20 mouse cellular contexts compared by ENCODE assay signal in the genomic region with DNA sequence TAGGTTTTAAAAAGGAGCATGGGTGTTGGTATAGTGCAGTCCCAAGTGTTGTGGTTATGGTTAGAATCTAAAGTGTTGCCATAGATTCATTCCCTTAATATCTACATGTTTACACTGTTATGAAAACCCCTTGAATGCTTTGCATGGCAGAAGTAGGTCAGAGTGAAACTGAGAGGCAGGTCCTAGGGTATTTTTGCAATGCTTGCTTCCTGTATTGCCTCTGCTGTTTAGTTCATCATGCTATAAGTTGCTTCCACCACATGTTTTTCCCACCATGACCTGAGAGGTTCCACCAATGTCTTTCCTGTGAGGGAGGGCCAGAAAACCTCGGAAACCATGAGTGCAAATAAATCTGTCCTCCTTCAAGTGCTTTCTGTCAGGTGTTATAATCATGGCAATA.
A peak's percentile ranks its signal among the peaks of the same experiment; 100 is the strongest.
DNase-seq lines count a peak whose midpoint lies in the region; ATAC-seq and TF ChIP-seq lines count a peak whose summit lies in the region.
"Had no signal": no experiment of that assay in that cellular context is flagged by ENCODE, and none has a peak within 500 bp of the region (broad histone marks: within the 10 kb centered on the region; RNA-seq: fewer than 3 reads in every experiment).

No protein-coding gene starts in this region.

- ATAC-seq in heart, embryonic 12.5 days (ENCODE audit: insufficient number of reproducible peaks, low FRiP score), result no peak
- no peak for ATAC-seq in hindbrain, embryonic 16.5 days
- ATAC-seq: activated CD4-positive, CD25-positive, alpha-beta regulatory T cell, adult 4 months; CD4-positive, CD25-positive, alpha-beta regulatory T cell, adult 4 months; Patski had no signal

- H3K27ac ChIP-seq in CH12.LX (ENCODE audit: insufficient read depth, low read depth), result peak overlapping the region; percentile 88
- no peak overlapping the region for H3K27ac ChIP-seq in heart, embryonic 12.5 days (ENCODE audit: poor library complexity, severe bottlenecking)
- H3K27ac ChIP-seq in hindbrain, embryonic 16.5 days (ENCODE audit: low read depth, low read length), result no peak overlapping the region

- no peaks in the 10 kb centered on the region for H3K79me2 ChIP-seq in CH12.LX (replicated peaks; ENCODE audit: control insufficient read depth, extremely low read depth, insufficient read depth, poor library complexity, severe bottlenecking)

- H3K36me3 ChIP-seq in CH12.LX (replicated peaks in 1 of 2; ENCODE audit: control insufficient read depth in 1 of 2, insufficient read depth in 1 of 2, low read length in 1 of 2), result no peaks in the 10 kb centered on the region
- H3K36me3 ChIP-seq in heart, embryonic 12.5 days, result no peaks in the 10 kb centered on the region
- no peaks in the 10 kb centered on the region for H3K36me3 ChIP-seq in hindbrain, embryonic 16.5 days (ENCODE audit: control insufficient read depth, insufficient read depth, low read length)
- H3K36me3 ChIP-seq: G1E had no signal

- TF ChIP-seq EP300 in CH12.LX (IDR thresholded peaks at IDR 0.05; ENCODE audit: low read length), result peak; percentile 90

- TF ChIP-seq CTCF in CH12.LX (conservative IDR thresholded peaks at IDR 0.05 in 1 of 2, IDR thresholded peaks at IDR 0.05 in 1 of 2; ENCODE audit: low read depth in 2 of 2, low read length in 2 of 2), result no peak

- no peak overlapping the region for H3K9ac ChIP-seq in CH12.LX (ENCODE audit: insufficient read depth, low read depth)
- no peak overlapping the region for H3K9ac ChIP-seq in heart, embryonic 12.5 days
- no peak overlapping the region for H3K9ac ChIP-seq in hindbrain, embryonic 16.5 days (ENCODE audit: low read depth, low read length)

- peaks cover 3 to 28% of the 10 kb centered on the region in 2 experiments; a peak in 3 of 4 replicates for H3K4me1 ChIP-seq in CH12.LX (ENCODE audit: control insufficient read depth in 1 of 2, insufficient read depth in 2 of 2)
- H3K4me1 ChIP-seq in heart, embryonic 12.5 days (replicated peaks), result no peaks in the 10 kb centered on the region
- H3K4me1 ChIP-seq in hindbrain, embryonic 16.5 days (ENCODE audit: control insufficient read depth, insufficient read depth, low read depth, low read length), result no peaks in the 10 kb centered on the region

- TF ChIP-seq RAD21 in CH12.LX (IDR thresholded peaks at IDR 0.05; ENCODE audit: low read depth, low read length), result no peak

- DNase-seq in A20 (ENCODE audit: low read depth, low spot score) (peak; percentile 2), CH12.LX (ENCODE audit: extremely low read depth) (peak; percentile 85)
- DNase-seq: adrenal gland, adult 2 months; adrenal gland, adult 8-10 months; adrenal gland, postnatal 10 days; adrenal gland, postnatal 14 days; adrenal gland, postnatal 25 days; adrenal gland, postnatal 36 days; B cell, adult 2 months; cerebellum, adult 11 months; cerebellum, adult 11-12 months; cerebellum, adult 18-20 months; cerebellum, adult 2 months; cerebellum, adult 8-10 months had no signal

- H3K4me2 ChIP-seq in CH12.LX (ENCODE audit: insufficient read depth, low read depth, poor library complexity, severe bottlenecking), result peak overlapping the region; percentile 12; the same call in 1 of the 2 replicates
- no peak overlapping the region for H3K4me2 ChIP-seq in heart, embryonic 12.5 days
- no peak overlapping the region for H3K4me2 ChIP-seq in hindbrain, embryonic 16.5 days (ENCODE audit: low read length)

- in situ Hi-C loops in CH12.LX (cut with MboI; ENCODE audit: low pct_ligation_motif_present, low pct_unique_long_range_greater_than_20kb, low sequenced_read_pairs), result no loop called here

- WGBS in heart, embryonic 12.5 days, result 80% methylated on average over 1 of the region's 1 CpGs
- WGBS in hindbrain, embryonic 16.5 days, result 79% methylated on average over 1 of the region's 1 CpGs

- dilution Hi-C loops in CH12.LX (cut with MboI; ENCODE audit: extremely low pct_ligation_motif_present, extremely low pct_unique_long_range_greater_than_20kb, low sequenced_read_pairs), result no loop called here

- no peaks in the 10 kb centered on the region for H3K27me3 ChIP-seq in CH12.LX (replicated peaks)
- no peaks in the 10 kb centered on the region for H3K27me3 ChIP-seq in heart, embryonic 12.5 days (replicated peaks)
- no peaks in the 10 kb centered on the region for H3K27me3 ChIP-seq in hindbrain, embryonic 16.5 days (replicated peaks; ENCODE audit: control insufficient read depth, insufficient read depth, low read length)

- no peak overlapping the region for H3K4me3 ChIP-seq in CH12.LX (replicated peaks in 1 of 3; ENCODE audit: low read depth in 2 of 3, low read length in 2 of 3, poor library complexity in 1 of 3)
- no peak overlapping the region for H3K4me3 ChIP-seq in heart, embryonic 12.5 days
- no peak overlapping the region for H3K4me3 ChIP-seq in hindbrain, embryonic 16.5 days (ENCODE audit: low read length)

- TF ChIP-seq POLR2A in CH12.LX (IDR thresholded peaks at IDR 0.05; ENCODE audit: low read depth, low read length), result no peak; the same call in 1 of the 2 replicates

- H3K9me3 ChIP-seq in CH12.LX (replicated peaks; ENCODE audit: low read length), result peaks cover 8% of the 10 kb centered on the region
- H3K9me3 ChIP-seq in heart, embryonic 12.5 days (replicated peaks), result no peaks in the 10 kb centered on the region
- no peaks in the 10 kb centered on the region for H3K9me3 ChIP-seq in hindbrain, embryonic 16.5 days (ENCODE audit: control insufficient read depth, low read length)

TF ChIP-seq in CH12.LX, 34 proteins besides CTCF, POLR2A, EP300 and RAD21:
- TF ChIP-seq NRF1 (IDR thresholded peaks at IDR 0.05; ENCODE audit: low read depth, low read length) (no peak), MEF2A (IDR thresholded peaks at IDR 0.05; ENCODE audit: borderline replicate concordance, low read depth, low read length) (peak; percentile 95), KAT2A (IDR thresholded peaks at IDR 0.05; ENCODE audit: insufficient replicate concordance, low read length) (no peak), JUN (IDR thresholded peaks at IDR 0.05; ENCODE audit: insufficient read depth, low read depth, low read length) (peak; percentile 68), MAX (IDR thresholded peaks at IDR 0.05; ENCODE audit: low read length) (peak; percentile 92), E2F4 (IDR thresholded peaks at IDR 0.05; ENCODE audit: insufficient replicate concordance, low read depth, low read length) (no peak), ZMIZ1 (IDR thresholded peaks at IDR 0.05; ENCODE audit: low read depth, low read length) (no peak), NELFE (IDR thresholded peaks at IDR 0.05; ENCODE audit: low read depth, low read length) (no peak), ETS1 (conservative IDR thresholded peaks at IDR 0.05; ENCODE audit: low read depth, low read length) (peak; percentile 78), ZKSCAN1 (IDR thresholded peaks at IDR 0.05; ENCODE audit: borderline replicate concordance, low read depth, low read length) (no peak), ZNF384 (IDR thresholded peaks at IDR 0.05; ENCODE audit: low read depth, low read length) (no peak; the same call in 1 of the 2 replicates), BHLHE40 (IDR thresholded peaks at IDR 0.05; ENCODE audit: low read depth, low read length) (peak; percentile 77), CHD1 (IDR thresholded peaks at IDR 0.05; ENCODE audit: low read depth, low read length) (no peak), MAZ (IDR thresholded peaks at IDR 0.05; ENCODE audit: low read depth, low read length) (peak; percentile 53; the same call in 1 of the 2 replicates), USF2 (conservative IDR thresholded peaks at IDR 0.05; ENCODE audit: low read depth, low read length) (no peak), HCFC1 (IDR thresholded peaks at IDR 0.05; ENCODE audit: low read depth, low read length) (peak; percentile 51), SMC3 (IDR thresholded peaks at IDR 0.05; ENCODE audit: low read depth, low read length) (no peak), POLR2AphosphoS2 (IDR thresholded peaks at IDR 0.05; ENCODE audit: low read depth, low read length) (no peak), MXI1 (IDR thresholded peaks at IDR 0.05; ENCODE audit: low read depth, low read length) (no peak), ZC3H11A (IDR thresholded peaks at IDR 0.05; ENCODE audit: low read depth, low read length) (no peak), CHD2 (IDR thresholded peaks at IDR 0.05; ENCODE audit: low read length) (peak; percentile 66), IRF4 (IDR thresholded peaks at IDR 0.05; ENCODE audit: low read depth, low read length) (peak; percentile 92), ELF1 (IDR thresholded peaks at IDR 0.05; ENCODE audit: low read depth, low read length) (peak; percentile 70), GABPA (IDR thresholded peaks at IDR 0.05; ENCODE audit: insufficient replicate concordance, low read depth, low read length) (no peak), PAX5 (IDR thresholded peaks at IDR 0.05; ENCODE audit: low read length) (no peak), MAFK (IDR thresholded peaks at IDR 0.05; ENCODE audit: insufficient replicate concordance, low read length) (peak; percentile 76; the same call in 1 of the 2 replicates), UBTF (IDR thresholded peaks at IDR 0.05; ENCODE audit: low read depth, low read length) (no peak), TCF12 (IDR thresholded peaks at IDR 0.05; ENCODE audit: low read depth, low read length) (peak; percentile 75), RCOR1 (conservative IDR thresholded peaks at IDR 0.05; ENCODE audit: low read depth, low read length) (peak; percentile 62; the same call in 1 of the 2 replicates), TBP (conservative IDR thresholded peaks at IDR 0.05; ENCODE audit: low read depth, low read length) (0 out of 2 replicates have a peak, but pooled peaks have one; percentile 32), MYC (IDR thresholded peaks at IDR 0.05; ENCODE audit: low read depth, low read length) (peak; percentile 90), SIN3A (IDR thresholded peaks at IDR 0.05; ENCODE audit: low read length) (peak; percentile 69; the same call in 1 of the 2 replicates), USF1 (IDR thresholded peaks at IDR 0.05; ENCODE audit: low read depth, low read length) (no peak), JUND (conservative IDR thresholded peaks at IDR 0.05; ENCODE audit: low read depth, low read length) (peak; percentile 68; the same call in 1 of the 2 replicates)
